Mouse (Mus musculus) midbrain, embryonic 12.5 days (tissue): Measurements from ENCODE around the gene Mvd. TPM values are rescaled to one million over a fixed set of nuclear protein-coding genes. Genes with fewer than 3 reads are reported as not detected.

Experiments used
- ATAC-seq: fragments of 200-750 bp; cut with Nextera tagmentation; 2 replicates; pipeline ENCODE4 v1.8.0; 2017; ENCODE audit warnings: low read depth, moderate TSS enrichment, moderate library complexity; ENCODE audit not compliant: low FRiP score
- H3K27ac ChIP-seq: fragments of 300-500 bp; sonication (generic); replicated peaks from 2 replicates; pipeline ENCODE4 v1.5.1; 2016; ENCODE audit warnings: mild to moderate bottlenecking
- H3K27me3 ChIP-seq: fragments of 300-500 bp; sonication (generic); 2 replicates; pipeline ENCODE4 v1.6.1; 2016; ENCODE audit warnings: mild to moderate bottlenecking
- H3K36me3 ChIP-seq: fragments of 300-500 bp; sonication (generic); 2 replicates; pipeline ENCODE4 v1.6.1; 2016
- H3K4me1 ChIP-seq: fragments of 300-500 bp; sonication (generic); 2 replicates; pipeline ENCODE4 v1.6.1; 2016
- H3K4me2 ChIP-seq: fragments of 300-500 bp; sonication (generic); replicated peaks from 2 replicates; pipeline ENCODE4 v1.6.1; 2016; ENCODE audit warnings: mild to moderate bottlenecking, moderate library complexity
- H3K4me3 ChIP-seq: fragments of 300-500 bp; sonication (generic); 2 replicates; pipeline ENCODE4 v1.5.1; 2016; ENCODE audit warnings: mild to moderate bottlenecking
- H3K9ac ChIP-seq: fragments of 300-500 bp; sonication (generic); replicated peaks from 2 replicates; pipeline ENCODE4 v1.6.1; 2016; ENCODE audit warnings: mild to moderate bottlenecking, moderate library complexity
- H3K9me3 ChIP-seq: fragments of 300-500 bp; sonication (generic); 2 replicates; pipeline ENCODE4 v1.6.1; 2016; ENCODE audit warnings: mild to moderate bottlenecking
- WGBS: fragments of 180-500 bp; shearing (Covaris S2); methylation state at CpG from one replicate; pipeline ENCODE4 v1.1.7; 2016; 5-methylcytosine and 5-hydroxymethylcytosine counted together
- polyA plus RNA-seq: library from polyadenylated mRNA; unstranded; fragments of >200 nt; fragmentation: Nextera tagmentation; extraction: Ambion mirVana; gene quantifications from 2 replicates; pipeline ENCODE4 v1.2.1, GENCODE M21; 2016

The Mvd gene
- polyA plus RNA-seq, 1 experiment from 2014 or later, result 47.4 TPM

GRCm38 (mm10) chr8:122445203-122445602, 2.0 kb upstream of the Mvd start:
- no peaks in the 10 kb centered on the region for H3K9me3 ChIP-seq
- no peak for ATAC-seq
- no peaks in the 10 kb centered on the region for H3K27me3 ChIP-seq
- peak overlapping the region; percentile 62 for H3K4me2 ChIP-seq
- peak overlapping the region; percentile 7; the same call in 1 of the 2 replicates for H3K4me3 ChIP-seq
- H3K9ac ChIP-seq, result no peak overlapping the region
- 67% methylated on average over 3 of the region's 3 CpGs for WGBS
- peak overlapping the region; percentile 98 for H3K27ac ChIP-seq
- H3K4me1 ChIP-seq, result peaks cover 28% of the 10 kb centered on the region
- no peaks in the 10 kb centered on the region for H3K36me3 ChIP-seq

GRCm38 (mm10) chr8:122444058-122444748, 981 bp upstream of the Mvd start:
- peaks cover 8% of the 10 kb centered on the region for H3K36me3 ChIP-seq
- no peaks in the 10 kb centered on the region for H3K27me3 ChIP-seq
- ATAC-seq, result peak; percentile 16; the same call in 1 of the 2 replicates
- 33% methylated on average over 19 of the region's 19 CpGs for whole genome bisulfite sequencing
- peaks cover 28% of the 10 kb centered on the region for H3K4me1 ChIP-seq
- no peaks in the 10 kb centered on the region for H3K9me3 ChIP-seq
- peak overlapping the region; percentile 98 for H3K27ac ChIP-seq
- peak overlapping the region; percentile 84 for H3K9ac ChIP-seq
- peak overlapping the region; percentile 62 for H3K4me2 ChIP-seq
- peak overlapping the region; percentile 70 for H3K4me3 ChIP-seq

- peak overlapping the region; percentile 89 for H3K27ac ChIP-seq
- H3K36me3 ChIP-seq, result peaks cover 23% of the 10 kb centered on the region
- peak; percentile 39; the same call in 1 of the 2 replicates for ATAC-seq
- WGBS, result 2% methylated on average over 11 of the region's 12 CpGs
- H3K27me3 ChIP-seq, result no peaks in the 10 kb centered on the region
- H3K4me3 ChIP-seq, result peak overlapping the region; percentile 70
- H3K9me3 ChIP-seq, result no peaks in the 10 kb centered on the region
- H3K4me1 ChIP-seq, result peaks cover 28% of the 10 kb centered on the region
- peak overlapping the region; percentile 91 for H3K4me2 ChIP-seq
- H3K9ac ChIP-seq, result peak overlapping the region; percentile 78
These were observed 441 bp downstream of the Mvd start for GRCm38 (mm10) chr8:122442781-122443180.

GRCm38 (mm10) chr8:122442356-122442755, 866 bp downstream of the Mvd start:
- H3K27me3 ChIP-seq, result no peaks in the 10 kb centered on the region
- 16% methylated on average over 7 of the region's 7 CpGs for WGBS
- H3K27ac ChIP-seq, result peak overlapping the region; percentile 89
- H3K9ac ChIP-seq, result peak overlapping the region; percentile 78
- ATAC-seq, result no peak
- peaks cover 28% of the 10 kb centered on the region for H3K4me1 ChIP-seq
- H3K9me3 ChIP-seq, result no peaks in the 10 kb centered on the region
- peaks cover 27% of the 10 kb centered on the region for H3K36me3 ChIP-seq
- peak overlapping the region; percentile 70 for H3K4me3 ChIP-seq
- H3K4me2 ChIP-seq, result peak overlapping the region; percentile 91

- peaks cover 28% of the 10 kb centered on the region for H3K4me1 ChIP-seq
- no peak overlapping the region for H3K9ac ChIP-seq
- H3K4me3 ChIP-seq, result no peak overlapping the region
- H3K36me3 ChIP-seq, result peaks cover 37% of the 10 kb centered on the region
- 90% methylated on average over 1 of the region's 1 CpGs for WGBS
- ATAC-seq, result no peak
- H3K4me2 ChIP-seq, result no peak overlapping the region
- no peaks in the 10 kb centered on the region for H3K9me3 ChIP-seq
- no peak overlapping the region for H3K27ac ChIP-seq
- no peaks in the 10 kb centered on the region for H3K27me3 ChIP-seq
These were observed 1.9 kb downstream of the Mvd start for GRCm38 (mm10) chr8:122441326-122441725.

GRCm38 (mm10) chr8:122439336-122439735, 3.9 kb downstream of the Mvd start:
- H3K4me2 ChIP-seq, result no peak overlapping the region
- no peak overlapping the region for H3K9ac ChIP-seq
- WGBS, result 95% methylated on average over 16 of the region's 16 CpGs
- ATAC-seq, result no peak
- H3K4me3 ChIP-seq, result no peak overlapping the region
- H3K27ac ChIP-seq, result no peak overlapping the region
- H3K36me3 ChIP-seq, result peaks cover 55% of the 10 kb centered on the region
- H3K4me1 ChIP-seq, result peaks cover 11% of the 10 kb centered on the region
- no peaks in the 10 kb centered on the region for H3K27me3 ChIP-seq
- H3K9me3 ChIP-seq, result no peaks in the 10 kb centered on the region

- Histone ChIP-seq H3K27me3 (peaks cover 3% of the 10 kb centered on the region), H3K9ac (no peak overlapping the region), H3K9me3 (no peaks in the 10 kb centered on the region), H3K27ac (no peak overlapping the region), H3K4me2 (no peak overlapping the region), H3K36me3 (peaks cover 63% of the 10 kb centered on the region), H3K4me3 (no peak overlapping the region), H3K4me1 (peaks cover 14% of the 10 kb centered on the region)
- WGBS, result 92% methylated on average over 13 of the region's 13 CpGs
- no peak for ATAC-seq
These were observed 5.4 kb downstream of the Mvd start for GRCm38 (mm10) chr8:122437708-122438331.

- peaks cover 63% of the 10 kb centered on the region for H3K36me3 ChIP-seq
- 94% methylated on average over 20 of the region's 20 CpGs for WGBS
These were observed 6.6 kb downstream of the Mvd start for GRCm38 (mm10) chr8:122436586-122437125.

GRCm38 (mm10) chr8:122436146-122436545, 7.1 kb downstream of the Mvd start:
- no peaks in the 10 kb centered on the region for H3K9me3 ChIP-seq
- no peak overlapping the region for H3K4me3 ChIP-seq
- H3K9ac ChIP-seq, result no peak overlapping the region
- no peak for ATAC-seq
- peaks cover 9% of the 10 kb centered on the region for H3K27me3 ChIP-seq
- 98% methylated on average over 9 of the region's 9 CpGs for WGBS
- peaks cover 16% of the 10 kb centered on the region for H3K4me1 ChIP-seq
- no peak overlapping the region for H3K4me2 ChIP-seq
- H3K27ac ChIP-seq, result no peak overlapping the region
- H3K36me3 ChIP-seq, result peaks cover 63% of the 10 kb centered on the region

More at GRCm38 (mm10) chr8:122436586-122437125, 6.6 kb downstream of the Mvd start:
- peaks cover 15% of the 10 kb centered on the region for H3K4me1 ChIP-seq
- no peak overlapping the region for H3K27ac ChIP-seq
- peaks cover 9% of the 10 kb centered on the region for H3K27me3 ChIP-seq
- no peaks in the 10 kb centered on the region for H3K9me3 ChIP-seq
- no peak overlapping the region for H3K9ac ChIP-seq
- no peak for ATAC-seq
- no peak overlapping the region for H3K4me2 ChIP-seq
- no peak overlapping the region for H3K4me3 ChIP-seq

- no peaks in the 10 kb centered on the region for H3K9me3 ChIP-seq
- WGBS, result 94% methylated on average over 6 of the region's 6 CpGs
- no peak for ATAC-seq
- no peak overlapping the region for H3K9ac ChIP-seq
- peaks cover 63% of the 10 kb centered on the region for H3K36me3 ChIP-seq
- H3K4me3 ChIP-seq, result no peak overlapping the region
- no peak overlapping the region for H3K4me2 ChIP-seq
- H3K4me1 ChIP-seq, result peaks cover 16% of the 10 kb centered on the region
- peaks cover 9% of the 10 kb centered on the region for H3K27me3 ChIP-seq
- no peak overlapping the region for H3K27ac ChIP-seq
These were observed 7.8 kb downstream of the Mvd start for GRCm38 (mm10) chr8:122435375-122435774.

GRCm38 (mm10) chr8:122433269-122433905, 9.8 kb downstream of the Mvd start:
- no peak overlapping the region; the same call in 1 of the 2 replicates for H3K4me3 ChIP-seq
- H3K36me3 ChIP-seq, result peaks cover 47% of the 10 kb centered on the region

More at GRCm38 (mm10) chr8:122433269-122433905, 9.8 kb downstream of the Mvd start:
- peaks cover 9% of the 10 kb centered on the region for H3K27me3 ChIP-seq
- peaks cover 16% of the 10 kb centered on the region for H3K4me1 ChIP-seq
- H3K9me3 ChIP-seq, result no peaks in the 10 kb centered on the region
- no peak overlapping the region for H3K9ac ChIP-seq
- peak overlapping the region; percentile 65; the same call in 1 of the 2 replicates for H3K4me2 ChIP-seq
- no peak overlapping the region for H3K27ac ChIP-seq
- 68% methylated on average over 11 of the region's 11 CpGs for WGBS
- peak; percentile 45 for ATAC-seq
